Mouse (Mus musculus): ENCODE results near the gene Ndufb7.
"Not testable (repeated sequence)": the region's sequence is repeated elsewhere in the genome, so short reads cannot be mapped to it uniquely, and the experiment has no call there.

The Ndufb7 gene

GRCm38 (mm10) chr8:83566469-83567395 is at the start of gene Ndufb7:
Gene Ndufb7, plus strand, starts transcription at chr8:83566671.
- DNase-seq (ENCODE audit: extremely low read depth, low read depth, low spot score) = no peak

DNA sequence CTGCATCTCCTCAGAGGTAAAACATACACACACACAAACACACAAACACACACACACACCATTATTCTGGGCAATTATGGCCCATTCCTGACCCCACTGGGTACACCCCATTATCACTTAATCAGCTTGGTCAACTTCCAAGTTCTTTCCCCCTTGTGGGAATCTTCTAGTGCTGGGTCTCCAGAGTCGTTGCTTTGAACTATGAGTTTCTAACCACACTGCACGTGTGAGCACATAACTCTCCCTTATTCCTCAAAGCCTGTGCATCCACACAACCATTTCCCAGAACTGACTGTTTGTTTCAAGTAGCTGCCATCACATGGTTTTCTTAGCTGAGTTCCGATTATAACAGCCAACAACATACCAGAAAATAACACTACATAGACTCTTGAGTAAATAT is 46.0 kb upstream of the Ndufb7 start:
- no peak for DNase-seq (ENCODE audit: extremely low read depth, low read depth, low spot score)

DNA sequence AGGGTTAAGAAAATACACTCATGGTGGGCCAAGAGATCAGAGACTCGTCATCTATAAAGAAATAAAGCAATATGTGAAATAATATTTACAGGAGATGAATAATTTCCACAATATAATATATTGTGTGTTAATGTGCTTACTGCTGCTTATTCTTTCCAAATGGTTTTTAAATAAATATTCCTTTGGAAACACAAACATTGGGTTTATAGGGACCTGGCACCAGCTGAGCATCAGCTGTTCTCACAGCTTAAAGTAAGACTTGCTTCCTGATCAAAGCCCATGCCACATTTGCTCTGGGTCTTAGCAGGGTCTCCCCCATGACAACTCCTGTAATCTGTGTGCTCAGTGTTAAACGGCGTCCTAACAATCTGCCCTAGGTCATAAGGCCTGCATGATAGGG is 45.6 kb upstream of the Ndufb7 start:
- not testable (repeated sequence) for DNase-seq (ENCODE audit: extremely low read depth, low read depth, low spot score)

DNA sequence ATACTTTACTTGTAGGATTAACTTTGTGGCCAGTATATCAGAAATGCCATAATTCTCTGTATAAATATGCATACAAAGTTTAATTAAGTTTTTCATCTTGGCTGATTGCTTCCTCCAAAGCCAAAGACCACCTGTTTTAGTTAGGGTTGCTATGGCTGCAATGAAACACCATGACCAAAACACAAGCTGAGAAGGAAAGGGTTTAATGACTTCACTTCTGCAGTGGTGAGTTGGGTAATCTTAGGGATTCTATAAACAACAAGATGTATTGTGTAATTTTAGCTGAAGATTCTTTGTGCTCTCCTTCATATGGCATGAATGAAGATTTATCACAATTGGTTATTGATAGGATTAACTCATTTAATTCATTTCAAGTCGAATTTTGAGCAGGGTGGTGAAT is 45.2 kb upstream of the Ndufb7 start:
- no peak for DNase-seq (ENCODE audit: extremely low read depth, low read depth, low spot score)

DNA sequence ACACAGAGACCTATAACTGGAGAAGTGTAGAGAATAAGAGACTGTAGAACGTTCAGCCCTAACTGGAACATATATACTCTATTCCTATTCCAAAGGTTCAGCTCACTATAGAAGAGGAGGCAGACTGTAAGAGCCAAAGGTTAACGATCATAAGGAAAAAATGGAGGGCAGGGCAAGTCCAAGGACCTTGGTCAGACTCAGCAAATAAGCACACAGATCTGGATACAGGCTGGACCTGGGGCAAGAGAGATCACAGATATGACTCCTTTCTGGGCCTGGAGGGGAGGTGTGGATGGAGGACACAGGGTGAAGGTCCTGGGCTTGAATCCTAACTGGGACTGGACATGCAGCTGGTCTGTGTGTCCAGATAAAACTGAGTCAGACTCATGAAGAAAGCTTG is 31.7 kb upstream of the Ndufb7 start:
- DNase-seq (ENCODE audit: extremely low read depth, low read depth, low spot score) = no peak

DNA sequence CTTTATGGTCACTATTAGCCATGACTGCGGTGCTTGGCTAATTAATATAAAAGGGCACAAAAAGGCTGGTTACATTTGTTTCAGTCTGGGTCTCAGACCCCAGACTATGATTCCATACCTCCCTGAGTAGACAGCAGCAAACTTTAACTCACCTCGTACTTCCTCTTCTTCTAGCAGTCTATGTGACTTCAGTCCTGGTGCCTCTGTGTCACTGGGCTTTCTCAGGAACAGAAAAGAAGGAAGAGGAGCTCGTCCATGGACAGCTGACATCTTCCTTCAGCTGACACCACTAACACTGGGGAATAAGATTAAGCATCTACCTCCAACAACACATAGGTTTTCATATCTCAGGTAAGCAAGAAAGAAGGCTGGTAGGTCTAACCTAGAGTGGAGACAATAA is 30.7 kb upstream of the Ndufb7 start, which contains the start of gene Olfr370:
Olfr370 (plus strand) TSS at position 45 of the 400 bp plus-strand sequence.
- DNase-seq (ENCODE audit: extremely low read depth, low read depth, low spot score) = no peak

DNA sequence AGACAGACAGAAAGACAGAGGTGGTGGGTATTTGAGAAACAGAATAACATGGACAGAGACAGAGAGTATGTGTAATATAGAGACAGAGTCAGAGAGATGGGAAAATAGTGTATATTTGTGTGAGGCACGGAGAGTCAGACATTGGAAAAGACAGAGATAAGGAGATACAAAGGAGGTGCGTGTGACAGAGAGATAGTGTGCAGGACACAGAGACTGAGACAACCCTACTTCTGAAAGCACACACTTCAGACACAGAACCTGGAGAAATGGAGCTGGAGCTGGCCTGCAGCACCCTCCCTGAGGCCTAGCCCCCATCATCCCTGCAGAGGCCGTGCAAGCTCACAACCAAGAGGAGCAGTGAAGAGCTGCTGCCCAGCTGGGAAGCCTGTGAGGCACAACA is 3.8 kb upstream of the Ndufb7 start:
- DNase-seq (ENCODE audit: extremely low read depth, low read depth, low spot score) = no peak

DNA sequence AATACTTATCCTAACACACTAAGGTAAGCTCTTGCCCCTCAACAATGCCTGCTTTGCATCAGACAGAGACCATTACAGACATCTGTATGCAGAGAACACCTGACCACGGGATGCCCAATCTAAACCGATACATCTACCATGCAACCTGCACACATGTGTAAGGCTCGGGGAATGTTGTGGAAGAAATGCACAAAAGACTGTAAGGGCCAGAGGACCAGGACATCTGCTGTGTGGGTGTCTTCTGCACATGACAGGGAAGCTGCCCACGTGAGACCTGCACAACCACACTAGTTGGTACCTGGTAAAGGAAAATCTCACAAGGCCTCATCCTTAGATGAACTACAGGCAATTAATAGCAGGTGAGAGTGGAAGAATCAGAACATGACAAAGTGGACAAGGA is 3.2 kb upstream of the Ndufb7 start:
- DNase-seq (ENCODE audit: extremely low read depth, low read depth, low spot score) = no peak

DNA sequence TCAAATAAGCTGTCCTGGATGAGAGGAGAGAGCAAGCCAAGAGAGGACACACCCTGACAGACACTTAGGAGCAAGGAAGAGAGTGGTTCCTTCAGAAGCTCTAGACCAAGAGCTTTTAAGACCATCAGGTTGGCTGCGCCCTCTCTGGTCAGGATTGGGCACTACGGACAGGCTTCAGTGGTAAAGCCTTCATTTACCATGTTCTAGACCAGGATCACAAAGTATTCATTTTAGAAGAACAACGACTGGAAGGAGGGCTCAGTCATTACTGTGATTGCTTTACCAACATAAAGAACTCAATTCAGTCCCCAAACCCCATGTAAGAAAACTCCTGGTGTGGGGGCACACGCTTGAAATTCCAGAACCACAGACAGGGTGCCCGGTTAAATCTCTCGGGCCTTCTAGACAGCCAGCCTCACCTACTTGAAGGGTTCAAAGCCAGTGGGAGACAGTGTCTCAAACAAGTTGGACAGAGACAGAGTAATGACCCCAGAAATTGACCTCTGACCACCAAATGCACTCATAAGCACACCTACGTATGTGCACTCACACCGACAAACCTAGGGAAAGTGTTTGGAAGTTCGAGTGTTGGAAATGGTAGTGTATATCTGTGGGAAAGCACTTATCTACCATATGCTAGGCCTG is 618 bp upstream of the Ndufb7 start:
- no peak for DNase-seq (ENCODE audit: extremely low read depth, low read depth, low spot score)

- DNase-seq (ENCODE audit: extremely low read depth, low read depth, low spot score) = no peak
Observed at GRCm38 (mm10) chr8:83567668-83568067, 1.2 kb downstream of the Ndufb7 start.

DNA sequence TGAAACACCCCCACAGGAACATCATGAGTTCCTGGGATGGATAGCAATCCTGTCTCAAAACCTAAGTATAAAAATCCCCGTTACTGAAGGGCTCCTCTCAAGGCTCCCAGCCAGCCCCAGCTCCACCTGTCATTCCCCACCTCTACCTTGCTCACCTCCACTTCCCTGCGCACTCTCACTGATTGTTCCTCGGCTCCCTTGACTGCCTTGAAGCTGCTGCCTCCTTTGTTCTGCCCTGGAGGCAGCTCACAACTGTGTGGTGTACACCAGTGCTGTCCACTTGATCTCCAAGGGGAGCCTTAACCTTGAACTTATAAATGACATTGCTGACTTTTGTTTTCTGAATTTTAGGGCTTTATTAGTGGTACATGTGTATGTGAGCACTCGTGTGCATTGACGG is 1.7 kb downstream of the Ndufb7 start:
- DNase-seq (ENCODE audit: extremely low read depth, low read depth, low spot score) = no peak

DNA sequence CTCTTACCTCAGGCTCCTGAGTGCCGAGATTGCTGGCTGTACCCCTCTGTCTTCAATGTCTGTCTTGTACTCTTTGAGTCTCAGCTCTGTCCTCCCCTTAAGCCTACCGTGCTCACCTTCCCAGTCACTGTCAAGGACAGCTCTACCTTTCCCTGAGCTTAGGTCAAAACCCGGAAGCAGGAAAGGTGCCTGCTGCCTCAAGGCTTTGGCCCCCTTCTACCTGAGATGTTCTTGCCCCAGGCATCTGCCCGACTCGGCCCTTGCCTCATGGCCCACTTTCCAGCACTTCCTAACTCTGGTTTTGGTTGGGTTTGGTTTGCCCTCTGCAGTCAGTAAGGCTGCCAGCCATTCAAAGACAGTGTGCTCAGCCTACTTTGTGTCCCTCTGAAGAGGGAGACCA is 2.3 kb downstream of the Ndufb7 start:
- DNase-seq (ENCODE audit: extremely low read depth, low read depth, low spot score) = no peak

DNA sequence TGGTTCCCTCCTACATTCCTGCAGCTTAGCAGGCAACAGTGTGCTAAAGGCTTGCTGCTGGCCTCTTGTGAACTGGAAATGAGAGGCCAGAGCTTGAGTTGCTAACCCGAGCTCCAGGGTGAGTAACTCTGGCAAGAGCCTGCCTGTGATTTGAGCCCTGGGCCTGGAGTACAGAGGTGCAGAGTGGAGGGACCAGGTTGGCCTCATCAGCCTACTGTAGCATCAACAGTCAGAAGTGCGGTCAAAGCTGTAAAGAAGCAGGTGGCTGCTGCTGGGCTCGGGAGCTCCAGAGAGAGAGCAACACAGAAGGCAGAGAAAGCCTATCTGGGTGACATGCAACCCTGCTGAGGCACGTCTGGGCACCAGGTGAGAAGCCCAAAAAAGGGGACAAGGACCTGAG is 2.7 kb downstream of the Ndufb7 start:
- DNase-seq (ENCODE audit: extremely low read depth, low read depth, low spot score) = no peak

DNA sequence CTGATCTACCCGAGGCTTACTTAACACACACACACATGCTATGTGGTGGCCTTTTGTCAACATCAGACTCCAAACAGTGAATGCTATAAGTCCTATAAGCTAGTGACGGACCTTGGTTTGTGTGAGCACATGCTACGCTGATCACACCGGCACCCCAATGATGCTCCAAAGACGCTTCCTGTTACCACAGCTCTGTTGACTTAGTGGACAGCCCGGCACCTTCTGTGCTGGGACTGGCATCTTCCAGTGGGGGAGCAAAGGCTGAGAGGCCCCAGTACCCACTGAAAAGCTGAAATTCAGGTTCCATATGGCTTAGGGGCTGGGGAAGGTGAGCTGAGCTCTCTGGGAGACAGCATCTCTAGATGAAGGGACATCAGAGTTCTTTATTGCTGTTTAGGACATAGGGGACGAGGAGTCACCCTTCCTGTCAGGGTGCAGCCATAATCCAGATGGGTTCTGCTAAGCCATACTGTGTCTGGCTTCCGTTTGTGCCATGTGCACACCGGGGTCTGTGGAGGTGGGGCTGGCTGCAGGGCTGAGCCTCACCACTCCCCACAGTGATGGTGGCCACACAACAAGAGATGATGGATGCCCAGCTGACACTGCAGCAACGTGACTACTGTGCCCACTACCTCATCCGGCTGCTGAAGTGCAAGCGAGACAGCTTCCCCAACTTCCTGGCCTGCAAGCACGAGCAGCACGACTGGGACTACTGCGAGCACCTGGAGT is 4.0 kb downstream of the Ndufb7 start:
- DNase-seq (ENCODE audit: extremely low read depth, low read depth, low spot score) = no peak

GRCm38 (mm10) chr8:83571001-83571340 is 4.5 kb downstream of the Ndufb7 start:
- DNase-seq (ENCODE audit: extremely low read depth, low read depth, low spot score) = not testable (repeated sequence)

GRCm38 (mm10) chr8:83571791-83572190 is 5.3 kb downstream of the Ndufb7 start:
- no peak for DNase-seq (ENCODE audit: extremely low read depth, low read depth, low spot score)

- no peak for DNase-seq (ENCODE audit: extremely low read depth, low read depth, low spot score)
Observed at GRCm38 (mm10) chr8:83572246-83572812, 5.9 kb downstream of the Ndufb7 start.

- DNase-seq (ENCODE audit: extremely low read depth, low read depth, low spot score) = no peak
Observed at GRCm38 (mm10) chr8:83573140-83573875, 6.8 kb downstream of the Ndufb7 start.

DNA sequence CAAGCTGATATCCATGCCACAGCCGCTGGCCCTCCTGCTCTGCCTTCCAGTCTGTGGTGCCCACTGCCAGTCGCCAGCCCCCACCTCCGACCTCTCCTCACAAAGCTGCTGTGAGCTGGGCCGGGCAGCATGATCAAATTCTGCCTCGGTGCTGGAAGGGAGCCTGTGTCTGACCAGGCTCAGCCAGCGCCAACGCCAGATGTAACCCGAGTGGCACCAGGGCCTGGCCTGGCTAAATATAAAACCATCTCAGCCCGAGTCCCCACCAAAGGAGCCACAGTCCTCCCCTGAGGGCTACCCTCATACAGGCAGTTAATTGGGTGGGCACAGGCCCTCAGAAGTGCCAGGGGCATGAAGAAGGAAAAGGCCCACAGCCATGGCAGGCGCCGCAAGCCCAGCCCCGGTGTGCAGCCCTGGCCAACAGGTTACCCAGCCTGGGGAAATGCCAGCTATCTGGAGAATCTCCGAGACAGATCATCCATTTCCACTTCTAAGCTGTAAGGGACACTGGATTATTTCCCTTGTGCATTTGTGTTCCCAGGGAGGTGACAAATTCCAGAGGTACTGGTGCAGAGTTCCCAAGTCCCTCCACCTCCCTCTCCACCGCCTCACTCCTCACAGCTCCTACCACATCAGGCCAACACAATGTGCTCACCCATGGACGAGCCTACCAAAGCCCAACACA is 8.3 kb downstream of the Ndufb7 start:
- no peak for DNase-seq (ENCODE audit: extremely low read depth, low read depth, low spot score)

Data from fat pad, adult 2 months (tissue).